Mouse (Mus musculus): ENCODE measurements at regions not wholly inside any gene's neighbourhood (a gene's known extent, or its start where the extent isn't known, plus 50 kb on each side); places are given as distances from the start of the nearest gene placed in this dataset.

- DNase-seq, result no peak
Observed at GRCm38 (mm10) chr3:21218936-21219335, 852.0 kb upstream of the Agtr1b start.

- no peak for DNase-seq
Observed at GRCm38 (mm10) chr3:21241184-21241583, 835.3 kb upstream of the Tbl1xr1 start.

GRCm38 (mm10) chr3:21256129-21256760 is 820.2 kb upstream of the Tbl1xr1 start:
- DNase-seq, result no peak

GRCm38 (mm10) chr3:21263317-21263716 is 813.1 kb upstream of the Tbl1xr1 start:
- no peak for DNase-seq

GRCm38 (mm10) chr3:21265491-21265890 is 811.0 kb upstream of the Tbl1xr1 start:
- no peak for DNase-seq

- DNase-seq, result no peak
Observed at GRCm38 (mm10) chr3:21268429-21269129, 807.9 kb upstream of the Tbl1xr1 start.

GRCm38 (mm10) chr3:21269130-21269440 is 807.4 kb upstream of the Tbl1xr1 start:
- no peak for DNase-seq

GRCm38 (mm10) chr3:21270788-21271187 is 805.7 kb upstream of the Tbl1xr1 start:
- DNase-seq, result no peak

GRCm38 (mm10) chr3:21272219-21272618 is 804.2 kb upstream of the Tbl1xr1 start:
- DNase-seq, result no peak

- no peak for DNase-seq
Observed at GRCm38 (mm10) chr3:21292774-21293173, 783.7 kb upstream of the Tbl1xr1 start.

GRCm38 (mm10) chr3:21293308-21293707 is 783.1 kb upstream of the Tbl1xr1 start:
- DNase-seq, result no peak

GRCm38 (mm10) chr3:21294776-21295175 is 781.7 kb upstream of the Tbl1xr1 start:
- DNase-seq, result no peak

GRCm38 (mm10) chr3:21296581-21297110 is 779.8 kb upstream of the Tbl1xr1 start:
- no peak for DNase-seq

- no peak for DNase-seq
Observed at GRCm38 (mm10) chr3:21325329-21325896, 751.0 kb upstream of the Tbl1xr1 start.

GRCm38 (mm10) chr3:21341916-21342315 is 734.5 kb upstream of the Tbl1xr1 start:
- no peak for DNase-seq

- DNase-seq, result no peak
Observed at GRCm38 (mm10) chr3:21343095-21343494, 733.4 kb upstream of the Tbl1xr1 start.

GRCm38 (mm10) chr3:21349421-21349820 is 727.0 kb upstream of the Tbl1xr1 start:
- no peak for DNase-seq

- no peak for DNase-seq
Observed at GRCm38 (mm10) chr3:21356150-21356549, 720.3 kb upstream of the Tbl1xr1 start.

GRCm38 (mm10) chr3:21356831-21357712 is 719.4 kb upstream of the Tbl1xr1 start:
- no peak for DNase-seq

- DNase-seq, result no peak
Observed at GRCm38 (mm10) chr3:21358068-21358467, 718.4 kb upstream of the Tbl1xr1 start.

GRCm38 (mm10) chr3:21361069-21361468 is 715.4 kb upstream of the Tbl1xr1 start:
- DNase-seq, result no peak

- DNase-seq, result no peak
Observed at GRCm38 (mm10) chr3:21379816-21380215, 696.6 kb upstream of the Tbl1xr1 start.

GRCm38 (mm10) chr3:21381072-21381471 is 695.4 kb upstream of the Tbl1xr1 start:
- DNase-seq, result no peak
